9 mouse cellular contexts compared by ENCODE assay signal in the genomic region with DNA sequence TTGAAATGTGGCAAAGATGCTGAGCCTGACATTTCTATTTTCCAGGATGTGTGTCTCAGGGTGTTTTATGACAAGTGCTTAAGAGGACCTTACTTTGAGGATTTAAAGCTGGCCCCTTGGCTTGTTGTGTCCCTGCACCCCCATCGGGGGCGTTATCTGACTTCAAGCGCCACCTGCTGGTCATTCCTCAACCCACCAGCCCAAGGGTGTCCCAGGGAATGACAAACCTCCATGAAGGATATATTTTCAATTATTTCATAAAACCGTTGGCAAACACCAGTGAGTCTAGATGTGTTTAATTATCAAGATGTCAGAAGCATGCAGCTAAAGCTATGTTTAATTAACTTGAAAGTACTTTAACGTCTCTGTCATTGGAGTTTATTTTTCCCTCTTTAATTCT. TPM values are rescaled to one million over a fixed set of nuclear protein-coding genes. Genes with fewer than 3 reads are reported as not detected.
DNase-seq lines count a peak whose midpoint lies in the region; ATAC-seq and TF ChIP-seq lines count a peak whose summit lies in the region.
"Had no signal": no experiment of that assay in that cellular context is flagged by ENCODE, and none has a peak within 500 bp of the region (broad histone marks: within the 10 kb centered on the region; RNA-seq: fewer than 3 reads in every experiment).

No protein-coding gene starts in this region.

- H3K36me3 ChIP-seq in forebrain, embryonic 15.5 days = no peaks in the 10 kb centered on the region
- no peaks in the 10 kb centered on the region; the same call in 1 of the 2 replicates for H3K36me3 ChIP-seq in hindbrain, embryonic 14.5 days (replicated peaks; ENCODE audit: control insufficient read depth, insufficient read depth)

- H3K4me2 ChIP-seq in forebrain, embryonic 15.5 days (replicated peaks) = no peak overlapping the region
- H3K4me2 ChIP-seq in hindbrain, embryonic 14.5 days (replicated peaks) = no peak overlapping the region

- peaks cover 7% of the 10 kb centered on the region for H3K27me3 ChIP-seq in Patski
- H3K27me3 ChIP-seq in forebrain, embryonic 15.5 days = no peaks in the 10 kb centered on the region
- no peaks in the 10 kb centered on the region for H3K27me3 ChIP-seq in hindbrain, embryonic 14.5 days (ENCODE audit: control insufficient read depth, insufficient read depth, low read length)

- POLR2A ChIA-PET in Patski (lab: Charles Lee) = no interaction called here

- peaks cover 5% of the 10 kb centered on the region; the same call in 1 of the 2 replicates for H3K4me1 ChIP-seq in forebrain, embryonic 15.5 days
- H3K4me1 ChIP-seq in hindbrain, embryonic 14.5 days (replicated peaks; ENCODE audit: control insufficient read depth, insufficient read depth, low read length) = peaks cover 12% of the 10 kb centered on the region

- intact Hi-C loops in left cerebral cortex, postnatal 10 days (cut with DNase I) = loop anchor here (5.0 kb wide), 1 partner anchor 110 kb away; no protein-coding TSS in a partner anchor

- H3K9ac ChIP-seq in forebrain, embryonic 15.5 days (replicated peaks) = no peak overlapping the region
- no peak overlapping the region for H3K9ac ChIP-seq in hindbrain, embryonic 14.5 days

- in situ Hi-C loops in Patski (cut with MboI; ENCODE audit: low pct_unique_long_range_greater_than_20kb) = loop anchor here (5.0 to 10.0 kb wide), 2 partner anchors 110 to 417 kb away; partner anchors contain the start of gene Abtb2

- no peak for ATAC-seq in Patski
- peak; percentile 81 for ATAC-seq in forebrain, embryonic 15.5 days (replicated peaks)
- ATAC-seq in hindbrain, embryonic 14.5 days (ENCODE audit: low FRiP score) = peak; percentile 74; the same call in 1 of the 2 replicates
- ATAC-seq in megakaryocyte-erythroid progenitor cell, adult 5-6 weeks (replicated peaks; ENCODE audit: low FRiP score, low TSS enrichment, poor library complexity, severe bottlenecking) = peak; percentile 37
- ATAC-seq in inflammation-experienced regulatory T-cells, adult 6 months = no peak

- DNase-seq in Patski (ENCODE audit: low read depth, low spot score) = no peak
- peak; percentile 56 to 71 for DNase-seq in cerebellum, adult 18-20 months
- peak; percentile 89 for DNase-seq in hindbrain, embryonic 14.5 days (ENCODE audit: low spot score)
- peak; percentile 36 to 83 for DNase-seq in left cerebral cortex, postnatal 10 days (ENCODE audit: extremely low spot score in 1 of 2, low spot score in 2 of 2)
- DNase-seq in right cerebral cortex, postnatal 4 days = peak; percentile 90

- H3K4me3 ChIP-seq in forebrain, embryonic 15.5 days = no peak overlapping the region
- H3K4me3 ChIP-seq in hindbrain, embryonic 14.5 days (replicated peaks; ENCODE audit: low read length) = no peak overlapping the region

- no peak overlapping the region for H3K27ac ChIP-seq in forebrain, embryonic 15.5 days (replicated peaks)
- no peak overlapping the region for H3K27ac ChIP-seq in hindbrain, embryonic 14.5 days

- CTCF ChIA-PET in Patski (lab: Charles Lee) = interaction anchor here (1.4 to 3.2 kb wide), 9 partner anchors 10 to 131 kb away, joined by 4 to 18 read pairs (median 5); no protein-coding TSS in a partner anchor

- H3K9me3 ChIP-seq in forebrain, embryonic 15.5 days = no peaks in the 10 kb centered on the region
- H3K9me3 ChIP-seq in hindbrain, embryonic 14.5 days (ENCODE audit: control insufficient read depth, low read length) = no peaks in the 10 kb centered on the region

- peak; percentile 95 for TF ChIP-seq CTCF in Patski (IDR thresholded peaks at IDR 0.05)

- WGBS in forebrain, embryonic 15.5 days = 5% methylated on average over 5 of the region's 5 CpGs
- 11% methylated on average over 5 of the region's 5 CpGs for WGBS in hindbrain, embryonic 14.5 days

RNA-seq across cellular contexts. Expression of gene Lmo2, which starts 24.5 kb away (rescaled TPM):
- polyA plus RNA-seq in Patski (2021) = 0.63 TPM
- 21.8 and 23.6 TPM in 2 replicates for polyA plus RNA-seq in forebrain, embryonic 15.5 days (2015; fragmentation: Nextera tagmentation; extraction: Ambion mirVana)
- polyA plus RNA-seq in hindbrain, embryonic 14.5 days (2014; fragmentation: Nextera tagmentation; extraction: Ambion mirVana) = 48.1 and 49.8 TPM in 2 replicates
- 10 to 100 TPM; 17.2 to 21.3 TPM for total RNA-seq in left cerebral cortex, postnatal 10 days (2021)
- 386 and 431 TPM in 2 replicates for total RNA-seq in megakaryocyte-erythroid progenitor cell, adult 5-6 weeks (2014; fragmentation: Nextera tagmentation)
- total RNA-seq in megakaryocyte-erythroid progenitor cell, adult 5-6 weeks (2017) = 391 and 392 TPM in 2 replicates
- under 1 TPM; 0.38 to 0.92 (median 0.42) TPM for polyA plus RNA-seq in inflammation-experienced regulatory T-cells, adult 6 months (2017; shearing (Covaris generic))

RNA-seq across cellular contexts. Expression of gene Fbxo3, which starts 45.3 kb away (rescaled TPM):
- polyA plus RNA-seq in Patski (2021) = 40.4 TPM
- 60.2 and 65.1 TPM in 2 replicates for polyA plus RNA-seq in forebrain, embryonic 15.5 days (2015; fragmentation: Nextera tagmentation; extraction: Ambion mirVana)
- polyA plus RNA-seq in hindbrain, embryonic 14.5 days (2014; fragmentation: Nextera tagmentation; extraction: Ambion mirVana) = 68.3 and 76.8 TPM in 2 replicates
- 10 to 100 TPM; 53.6 to 53.8 TPM for total RNA-seq in left cerebral cortex, postnatal 10 days (2021)
- 79.6 and 89.2 TPM in 2 replicates for total RNA-seq in megakaryocyte-erythroid progenitor cell, adult 5-6 weeks (2014; fragmentation: Nextera tagmentation)
- total RNA-seq in megakaryocyte-erythroid progenitor cell, adult 5-6 weeks (2017) = 90.6 and 102 TPM in 2 replicates
- polyA plus RNA-seq in inflammation-experienced regulatory T-cells, adult 6 months (2017; shearing (Covaris generic)) = 10 to 100 TPM; 32.6 to 50.3 (median 40.2) TPM

RNA-seq across cellular contexts. Expression of gene 4931422A03Rik, which starts 45.9 kb away (rescaled TPM):
- polyA plus RNA-seq in Patski (2021) = 1.6 TPM
- 1.5 and 2.2 TPM in 2 replicates for polyA plus RNA-seq in forebrain, embryonic 15.5 days (2015; fragmentation: Nextera tagmentation; extraction: Ambion mirVana)
- 2.5 and 2.9 TPM in 2 replicates for polyA plus RNA-seq in hindbrain, embryonic 14.5 days (2014; fragmentation: Nextera tagmentation; extraction: Ambion mirVana)
- not detected for total RNA-seq in left cerebral cortex, postnatal 10 days (2021)
- not detected in 2 replicates for total RNA-seq in megakaryocyte-erythroid progenitor cell, adult 5-6 weeks (2014; fragmentation: Nextera tagmentation)
- 0.52 TPM in 1 of 2 replicates, not detected in the other for total RNA-seq in megakaryocyte-erythroid progenitor cell, adult 5-6 weeks (2017)
- polyA plus RNA-seq in inflammation-experienced regulatory T-cells, adult 6 months (2017; shearing (Covaris generic)) = 1 to 10 TPM in 1 of 3 experiments, under 1 TPM in 2; 0.52 to 1.2 (median 0.78) TPM
- polyA plus RNA-seq: large intestine, adult 2 months had no signal

Comparison
In these comparisons a context has a peak if more than half of its experiments do, and no peak if none do; other contexts are left out.
1. ATAC-seq: peak in forebrain, embryonic 15.5 days (single experiment), hindbrain, embryonic 14.5 days (single experiment) and megakaryocyte-erythroid progenitor cell, adult 5-6 weeks (single experiment); none in Patski (single experiment) and inflammation-experienced regulatory T-cells, adult 6 months (single experiment).
2. RNA of gene Lmo2, which starts 24.5 kb away (polyA plus RNA-seq): 48.1 to 49.8 TPM in hindbrain, embryonic 14.5 days and 21.8 to 23.6 TPM in forebrain, embryonic 15.5 days; 0.63 TPM in Patski (single experiment) and 0.38 to 0.92 TPM in inflammation-experienced regulatory T-cells, adult 6 months; every median in the first group is over 10 times any median in the second.